Mouse (Mus musculus): ENCODE results near the gene Hist3h2a. TPM values are rescaled to one million over a fixed set of nuclear protein-coding genes. Genes with fewer than 3 reads are reported as not detected.
"Not testable (repeated sequence)": the region's sequence is repeated elsewhere in the genome, so short reads cannot be mapped to it uniquely, and the experiment has no call there.

Hist3h2a gene
- polyA plus RNA-seq, 1 experiment from 2014 or later = 20.9 TPM

DNA sequence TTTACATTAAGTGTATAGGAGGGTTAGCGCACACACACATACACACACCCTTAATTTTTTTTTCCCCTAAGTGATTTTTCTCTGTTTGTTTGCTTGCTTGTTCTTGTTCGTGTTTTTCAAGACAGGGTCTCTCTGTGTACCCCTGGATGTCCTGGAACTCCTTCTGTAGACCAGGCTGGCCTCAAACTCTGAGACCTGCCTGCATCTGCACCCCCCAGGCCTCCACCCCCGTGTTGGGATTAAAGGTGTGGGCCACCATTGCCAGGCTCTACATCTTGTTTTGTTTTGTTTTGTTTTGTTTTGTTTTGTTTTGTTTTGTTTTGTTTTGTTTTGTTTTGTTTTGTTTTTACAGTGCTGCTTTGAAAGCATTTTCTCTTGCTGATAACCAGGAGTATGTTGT lies 7.2 kb upstream of the Hist3h2a start:
- DNase-seq (ENCODE audit: low read depth, low spot score) (no peak), ATAC-seq (no peak)
- H3K27me3 ChIP-seq = peaks cover 10% of the 10 kb centered on the region
- TF ChIP-seq CTCF (IDR thresholded peaks at IDR 0.05) = no peak
- CTCF ChIA-PET = interaction anchor here (0.9 kb wide), 1 partner anchor 38 kb away, joined by 3 read pairs; no protein-coding TSS in a partner anchor
- POLR2A ChIA-PET = interaction anchor here (2.0 kb wide), 1 partner anchor 9 kb away, joined by 16 read pairs; the partner anchor contains the start of gene Rnf187
- in situ Hi-C loops (cut with MboI; ENCODE audit: low pct_unique_long_range_greater_than_20kb) = no loop called here

DNA sequence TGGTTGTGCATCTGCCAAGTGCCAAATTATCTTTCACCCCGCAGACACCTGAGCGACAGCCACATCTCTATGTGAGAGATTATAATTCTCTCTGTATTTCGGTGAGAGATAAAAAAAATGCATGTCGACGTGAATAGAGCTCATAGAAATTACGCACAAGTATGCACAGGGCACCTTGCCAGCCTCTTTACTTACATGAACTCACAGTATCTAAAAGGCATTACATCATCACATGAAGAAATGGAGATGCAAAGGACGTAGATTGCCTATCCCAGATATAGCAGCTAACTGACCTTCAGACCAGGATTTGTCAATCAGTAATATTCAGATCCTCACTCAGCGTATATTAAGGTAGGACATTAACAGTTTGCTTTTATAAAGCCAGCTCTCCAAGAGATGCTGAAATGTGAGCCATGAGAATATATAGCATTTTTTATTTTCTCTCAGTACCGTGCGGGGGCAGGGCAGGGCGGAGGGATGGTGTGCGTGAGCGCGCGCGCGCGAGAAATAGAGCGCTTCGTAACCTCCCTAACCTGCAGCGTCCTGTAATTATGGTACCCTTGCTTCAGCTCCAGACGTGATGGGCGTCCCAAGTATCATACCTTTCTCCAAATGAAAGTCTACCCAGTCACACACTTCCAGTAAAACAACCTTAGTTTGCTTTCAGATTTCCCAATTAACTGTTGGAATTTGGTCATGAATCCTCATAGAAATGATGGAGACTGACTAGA lies 6.5 kb upstream of the Hist3h2a start:
- ChIA-PET POLR2A (interaction anchor here (2.0 kb wide), 1 partner anchor 10 kb away, joined by 16 read pairs; the partner anchor contains the start of gene Rnf187), CTCF (interaction anchor here (0.9 to 1.5 kb wide), 4 partner anchors 9 to 38 kb away, joined by 3 to 5 read pairs (median 4); partner anchors contain the start of gene Rnf187)
- ATAC-seq (peak; percentile 16), DNase-seq (ENCODE audit: low read depth, low spot score) (no peak)
- in situ Hi-C loops (cut with MboI; ENCODE audit: low pct_unique_long_range_greater_than_20kb) = no loop called here
- peaks cover 8% of the 10 kb centered on the region for H3K27me3 ChIP-seq
- no peak for TF ChIP-seq CTCF (IDR thresholded peaks at IDR 0.05)

DNA sequence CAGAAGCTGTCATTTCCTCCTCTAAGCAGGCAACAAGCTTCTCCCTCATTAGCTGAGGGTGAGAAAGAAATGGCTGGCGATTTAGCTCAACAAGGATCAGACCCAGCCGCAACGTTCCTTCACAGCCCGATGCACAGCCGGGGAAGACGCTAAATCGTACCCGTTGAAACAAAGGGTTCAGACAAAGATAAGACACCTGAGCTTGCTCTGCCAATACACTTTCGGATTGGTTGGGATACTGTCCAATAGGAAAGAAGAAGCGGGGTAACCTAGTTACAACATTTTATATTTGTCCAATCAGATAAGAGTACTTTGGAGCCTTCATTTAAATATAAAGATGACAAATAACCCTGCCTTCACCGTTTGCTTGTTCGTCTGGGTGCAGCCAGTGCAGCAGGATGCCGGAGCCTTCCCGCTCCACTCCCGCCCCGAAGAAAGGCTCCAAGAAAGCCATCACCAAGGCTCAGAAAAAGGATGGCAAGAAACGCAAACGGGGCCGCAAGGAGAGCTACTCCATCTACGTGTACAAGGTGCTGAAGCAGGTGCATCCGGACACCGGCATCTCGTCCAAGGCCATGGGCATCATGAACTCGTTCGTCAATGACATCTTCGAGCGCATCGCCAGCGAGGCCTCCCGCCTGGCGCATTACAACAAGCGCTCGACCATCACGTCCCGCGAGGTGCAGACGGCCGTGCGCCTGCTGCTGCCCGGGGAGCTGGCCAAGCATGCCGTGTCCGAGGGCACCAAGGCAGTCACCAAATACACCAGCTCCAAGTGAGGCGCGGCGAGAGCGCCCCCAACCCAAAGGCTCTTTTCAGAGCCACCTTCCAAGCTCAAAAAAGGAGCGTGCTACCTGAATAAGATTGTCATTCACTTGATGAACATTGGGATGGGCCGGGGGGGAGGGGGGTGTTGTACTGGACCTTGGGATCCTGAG lies 5.7 kb upstream of the Hist3h2a start, which contains the start of gene Hist3h2ba:
Gene Hist3h2ba (plus strand): TSS at position 379 of the 938 bp plus-strand sequence.
- peak; percentile 79 for DNase-seq (ENCODE audit: low read depth, low spot score)
- POLR2A ChIA-PET = interaction anchor here (1.3 to 2.0 kb wide), 2 partner anchors 11 to 21 kb away, joined by 3 to 16 read pairs; partner anchors contain the start of gene Rnf187
- TF ChIP-seq CTCF (IDR thresholded peaks at IDR 0.05) = no peak
- CTCF ChIA-PET = interaction anchor here (0.9 to 1.5 kb wide), 4 partner anchors 9 to 34 kb away, joined by 3 to 5 read pairs (median 4); partner anchors contain the start of gene Rnf187
- H3K27me3 ChIP-seq = peaks cover 3% of the 10 kb centered on the region
- ATAC-seq = peak; percentile 90
- in situ Hi-C loops (cut with MboI; ENCODE audit: low pct_unique_long_range_greater_than_20kb) = no loop called here

DNA sequence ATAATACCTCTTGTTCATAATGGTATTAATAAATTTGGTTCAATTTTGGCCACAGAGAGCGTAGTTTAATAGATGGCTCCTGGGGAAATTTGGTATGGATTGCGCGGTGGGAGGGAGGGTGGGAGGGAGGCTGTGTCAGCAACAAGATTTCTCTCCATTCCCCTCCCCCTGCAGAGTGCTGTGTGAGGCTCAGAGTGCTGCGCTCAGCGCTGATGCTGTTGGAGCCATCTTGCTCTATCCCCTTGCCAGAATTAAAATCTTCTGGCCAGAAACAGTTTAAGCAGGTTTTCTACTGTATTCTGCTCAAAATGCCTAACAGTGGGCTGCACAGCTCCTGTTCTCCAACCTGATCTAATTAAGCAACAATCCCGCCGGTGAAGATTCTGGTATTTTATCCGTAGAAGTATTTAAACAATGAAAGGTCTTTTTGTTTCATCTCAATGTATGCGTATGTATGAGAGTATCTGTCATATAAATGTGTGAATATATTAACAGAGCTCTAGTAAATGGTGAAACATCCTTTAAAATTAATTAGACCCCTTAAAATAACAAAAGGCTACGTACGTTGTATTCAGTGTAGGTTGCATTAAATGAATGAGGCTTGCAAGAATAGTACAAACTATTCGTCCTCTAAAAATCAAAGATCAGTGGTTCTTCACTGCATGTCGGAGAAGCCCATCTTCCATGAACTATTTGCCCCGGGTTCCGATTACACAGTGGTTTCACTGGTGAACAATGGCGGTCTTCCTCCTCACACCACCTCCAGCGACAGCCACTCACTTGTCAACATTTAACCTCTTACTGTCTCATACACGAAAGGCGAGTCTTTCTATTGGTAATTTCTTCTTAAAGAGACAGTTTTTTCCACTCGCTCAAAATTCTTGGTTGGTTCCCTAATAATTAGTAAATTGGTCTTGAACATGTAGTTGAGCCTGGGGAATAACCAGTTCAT lies 4.7 kb upstream of the Hist3h2a start:
- peaks cover 3% of the 10 kb centered on the region for H3K27me3 ChIP-seq
- no peak for ATAC-seq
- in situ Hi-C loops (cut with MboI; ENCODE audit: low pct_unique_long_range_greater_than_20kb) = no loop called here
- ChIA-PET CTCF (interaction anchor here (0.9 to 1.3 kb wide), 2 partner anchors 21 to 35 kb away, joined by 3 to 4 read pairs; no protein-coding TSS in a partner anchor), POLR2A (interaction anchor here (1.3 to 2.0 kb wide), 2 partner anchors 11 to 22 kb away, joined by 3 to 16 read pairs; partner anchors contain the start of gene Rnf187)
- TF ChIP-seq CTCF (IDR thresholded peaks at IDR 0.05) = no peak
- no peak for DNase-seq (ENCODE audit: low read depth, low spot score)

DNA sequence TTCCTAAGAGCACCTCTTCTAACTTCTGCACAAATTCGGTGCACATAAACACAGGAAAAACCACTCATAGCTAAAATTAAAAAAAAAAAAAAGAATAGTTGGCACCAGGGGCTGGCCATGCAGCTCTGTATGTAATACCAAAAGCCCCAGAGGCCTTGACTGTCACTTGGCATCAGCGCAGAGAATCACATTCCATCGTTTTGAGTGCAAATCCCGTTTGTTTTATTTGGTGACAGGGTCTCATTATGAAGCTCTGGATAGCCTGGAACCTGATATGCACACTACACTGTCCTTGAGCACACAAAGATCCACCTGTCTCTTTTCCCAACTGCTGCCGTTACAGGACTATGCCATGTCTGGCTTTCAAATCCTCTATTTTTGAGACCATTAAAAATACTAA lies 3.3 kb upstream of the Hist3h2a start:
- no peak for ATAC-seq
- in situ Hi-C loops (cut with MboI; ENCODE audit: low pct_unique_long_range_greater_than_20kb) = no loop called here
- POLR2A ChIA-PET = interaction anchor here (0.5 kb wide), 1 partner anchor 742 kb away, joined by 3 read pairs; no protein-coding TSS in a partner anchor

DNA sequence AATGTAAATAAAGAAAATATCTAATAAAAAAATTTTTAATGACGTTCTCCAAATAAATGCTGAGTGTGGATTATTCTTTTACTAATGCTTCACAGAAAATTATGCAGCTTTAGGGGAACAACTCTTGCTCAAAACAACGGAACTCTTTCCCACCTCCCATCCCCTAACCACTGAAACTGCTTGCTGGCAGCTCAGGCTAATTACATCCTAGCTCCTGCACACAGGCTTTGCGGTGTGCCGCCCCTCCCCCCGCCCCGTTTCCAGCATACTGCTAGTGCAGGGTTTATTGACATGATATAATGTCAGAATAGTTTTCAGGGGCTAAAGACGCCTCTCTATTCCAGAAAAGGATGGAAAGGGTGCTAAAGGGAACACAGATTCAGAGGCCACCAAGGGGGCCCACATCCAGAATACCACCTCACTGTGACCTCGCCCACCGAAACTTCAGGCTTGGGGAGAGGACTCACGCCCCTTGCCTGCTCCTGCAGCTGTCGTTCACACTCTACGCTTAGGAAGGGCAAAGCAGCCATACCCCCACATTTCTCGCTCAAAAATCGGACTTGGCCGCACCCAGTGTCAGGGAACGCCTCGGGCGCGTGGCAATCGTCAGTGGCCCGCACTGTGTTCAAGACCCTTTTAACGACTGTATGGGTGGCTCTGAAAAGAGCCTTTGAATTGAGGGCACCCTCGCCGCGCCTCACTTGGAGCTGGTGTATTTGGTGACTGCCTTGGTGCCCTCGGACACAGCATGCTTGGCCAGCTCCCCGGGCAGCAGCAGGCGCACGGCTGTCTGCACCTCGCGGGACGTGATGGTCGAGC lies 925 bp upstream of the Hist3h2a start:
- in situ Hi-C loops (cut with MboI; ENCODE audit: low pct_unique_long_range_greater_than_20kb) = no loop called here
- no peaks in the 10 kb centered on the region for H3K27me3 ChIP-seq
- CTCF ChIA-PET = interaction anchor here (1.3 to 2.7 kb wide), 2 partner anchors 25 to 39 kb away, joined by 5 to 8 read pairs; no protein-coding TSS in a partner anchor
- ATAC-seq (no peak), DNase-seq (ENCODE audit: low read depth, low spot score) (no peak)
- TF ChIP-seq CTCF (IDR thresholded peaks at IDR 0.05) = no peak
- POLR2A ChIA-PET = interaction anchor here (1.4 kb wide), 1 partner anchor 34 kb away, joined by 3 read pairs; no protein-coding TSS in a partner anchor

More for the DNA sequence above, 3.3 kb upstream of the Hist3h2a start:
- no peaks in the 10 kb centered on the region for H3K27me3 ChIP-seq
- CTCF ChIA-PET = interaction anchor here (1.7 kb wide), 1 partner anchor 23 kb away, joined by 4 read pairs; no protein-coding TSS in a partner anchor
- TF ChIP-seq CTCF (IDR thresholded peaks at IDR 0.05) = no peak
- no peak for DNase-seq (ENCODE audit: low read depth, low spot score)

DNA sequence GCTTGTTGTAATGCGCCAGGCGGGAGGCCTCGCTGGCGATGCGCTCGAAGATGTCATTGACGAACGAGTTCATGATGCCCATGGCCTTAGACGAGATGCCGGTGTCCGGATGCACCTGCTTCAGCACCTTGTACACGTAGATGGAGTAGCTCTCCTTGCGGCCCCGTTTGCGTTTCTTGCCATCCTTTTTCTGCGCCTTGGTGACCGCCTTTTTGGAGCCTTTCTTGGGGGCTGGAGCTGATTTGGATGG lies 390 bp upstream of the Hist3h2a start:
- DNase-seq (ENCODE audit: low read depth, low spot score); in situ Hi-C loops (cut with MboI; ENCODE audit: low pct_unique_long_range_greater_than_20kb); H3K27me3 ChIP-seq: not testable (repeated sequence)
- ChIA-PET POLR2A (interaction anchor here (1.4 kb wide), 1 partner anchor 35 kb away, joined by 3 read pairs; no protein-coding TSS in a partner anchor), CTCF (interaction anchor here (1.3 to 2.7 kb wide), 3 partner anchors 24 to 40 kb away, joined by 5 to 8 read pairs (median 6); partner anchors contain the start of gene Trim11)
- ATAC-seq = peak; percentile 2

DNA sequence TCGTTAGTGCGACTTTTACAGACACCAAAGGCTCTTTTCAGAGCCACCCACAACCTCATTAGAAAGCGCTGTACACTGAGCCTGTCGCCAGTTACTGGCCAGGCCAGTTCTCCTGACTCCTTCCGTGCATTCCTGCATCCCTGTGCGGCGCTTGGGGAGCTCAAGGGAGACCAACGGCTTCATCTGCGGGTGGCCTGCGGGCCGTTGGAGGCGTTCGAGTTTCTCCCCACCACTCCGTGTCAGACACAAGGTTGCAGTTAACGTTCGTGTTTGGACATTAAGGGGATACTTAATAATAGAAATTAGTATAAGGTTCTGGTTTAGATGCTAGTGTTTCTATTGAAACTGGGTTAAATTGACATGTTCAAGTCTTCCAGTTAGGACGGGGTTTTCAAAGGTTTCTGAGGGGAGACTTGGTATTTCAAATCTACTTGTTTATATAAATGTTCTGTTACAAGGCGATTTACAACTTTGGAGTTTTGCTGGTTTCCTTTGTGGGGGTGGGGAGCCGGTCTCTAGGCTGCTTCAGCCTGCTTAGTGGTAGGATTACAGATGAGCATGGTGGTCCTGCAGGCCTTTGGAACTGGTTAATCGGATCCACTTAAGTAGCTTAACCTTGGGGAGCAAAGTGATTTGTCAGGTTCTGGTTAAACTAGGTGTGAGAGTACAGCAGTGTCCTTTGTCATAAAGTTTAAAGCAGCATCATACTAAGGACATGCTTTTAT lies 820 bp downstream of the Hist3h2a start:
- ATAC-seq (peak; percentile 17), DNase-seq (ENCODE audit: low read depth, low spot score) (no peak)
- no peak for TF ChIP-seq CTCF (IDR thresholded peaks at IDR 0.05)
- CTCF ChIA-PET = interaction anchor here (1.2 to 2.7 kb wide), 4 partner anchors 14 to 41 kb away, joined by 3 to 8 read pairs (median 6); partner anchors contain the start of gene Trim11
- no peaks in the 10 kb centered on the region for H3K27me3 ChIP-seq
- in situ Hi-C loops (cut with MboI; ENCODE audit: low pct_unique_long_range_greater_than_20kb) = no loop called here
- POLR2A ChIA-PET = interaction anchor here (0.9 to 1.4 kb wide), 4 partner anchors 11 to 36 kb away, joined by 3 to 6 read pairs (median 3); partner anchors contain the start of gene Trim11

Measured in Patski (cell line).